Mouse (Mus musculus) adrenal gland, postnatal 14 days (tissue): ENCODE results near the gene Trub1. TPM values are rescaled to one million over a fixed set of nuclear protein-coding genes. Genes with fewer than 3 reads are reported as not detected.

Experiments
- total RNA-seq: library from RNA; stranded (reverse); gene quantifications from 2 replicates; pipeline ENCODE4 v1.2.3, GENCODE M21; 2021

Trub1 gene
- total RNA-seq, 1 experiment from 2014 or later, result 15.8 TPM

Other genes with a start within 250 kb of the Trub1 start
- 68.8 and 95.8 TPM in 2 replicates for gene Ablim1, start 138.0 kb upstream of the Trub1 start, total RNA-seq
- gene Fam160b1, start 92.2 kb upstream of the Trub1 start, total RNA-seq, result 21.3 and 24.4 TPM in 2 replicates
- gene Atrnl1, start 158.1 kb downstream of the Trub1 start, total RNA-seq, result 28.2 and 29.0 TPM in 2 replicates